Mouse (Mus musculus) retina, embryonic 14.5 days (tissue): ENCODE data around the gene Sec61b.

ENCODE experiments used
- DNase-seq: peaks from one replicate; pipeline ENCODE4 v3.0.0-alpha.2; 2015; ENCODE audit warnings: low spot score

Gene Sec61b

GRCm38 (mm10) chr4:47491243-47491642 is 16.8 kb downstream of the Sec61b start:
- no peak for DNase-seq

GRCm38 (mm10) chr4:47492311-47493086 is 18.0 kb downstream of the Sec61b start:
- DNase-seq: no peak

- DNase-seq: no peak
Observed at GRCm38 (mm10) chr4:47493456-47493855, 19.0 kb downstream of the Sec61b start.

DNA sequence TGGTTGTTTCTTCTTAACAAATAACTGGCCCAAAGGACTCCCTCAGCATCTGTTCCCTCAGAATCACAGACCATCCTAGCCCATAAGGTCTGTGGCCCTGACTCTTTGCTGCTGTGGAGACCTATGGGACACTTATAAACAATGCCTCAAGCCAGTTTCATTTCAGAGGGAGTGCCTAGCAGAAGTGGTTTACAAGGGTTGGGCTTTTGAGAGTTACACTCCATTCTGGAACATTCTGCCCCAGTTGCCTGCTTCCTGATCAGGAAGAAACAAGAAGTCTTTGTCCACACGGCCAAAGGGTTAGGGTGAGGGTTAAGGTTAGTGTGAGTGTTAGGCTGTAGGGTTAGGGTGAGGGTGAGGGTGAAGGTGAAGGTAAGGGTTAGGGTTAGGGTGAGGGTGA is 19.7 kb downstream of the Sec61b start:
- DNase-seq: no peak

- no peak for DNase-seq
Observed at GRCm38 (mm10) chr4:47494686-47495085, 20.2 kb downstream of the Sec61b start.

DNA sequence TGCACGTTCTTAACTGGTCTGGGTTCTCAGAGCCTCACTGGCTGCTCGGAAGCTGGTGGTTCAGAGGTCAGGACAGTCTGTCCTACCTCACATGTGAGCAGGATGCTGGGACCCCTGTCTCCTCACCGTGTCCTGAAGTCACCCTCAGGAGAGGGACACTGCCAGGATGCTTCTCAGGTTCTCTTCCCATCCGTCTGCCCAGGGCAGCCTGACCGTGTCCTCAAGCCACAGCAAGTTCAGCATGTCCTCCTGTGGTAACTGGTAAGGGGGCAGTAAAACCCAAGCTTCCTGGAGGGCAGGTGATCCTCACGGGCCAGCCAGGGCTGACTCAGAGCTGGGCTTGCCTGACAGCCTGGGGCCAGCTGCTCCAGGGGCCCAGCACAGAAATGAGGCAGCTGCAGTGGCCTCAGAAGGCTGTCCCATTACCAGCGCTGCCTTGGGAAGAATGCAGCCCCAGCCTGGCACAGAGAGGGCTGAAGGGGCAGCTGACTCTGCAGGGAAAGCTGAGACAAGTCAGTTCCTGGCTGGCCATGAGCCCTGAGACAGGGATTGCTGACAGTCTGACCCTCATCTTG is 23.4 kb downstream of the Sec61b start:
- DNase-seq: no peak

DNA sequence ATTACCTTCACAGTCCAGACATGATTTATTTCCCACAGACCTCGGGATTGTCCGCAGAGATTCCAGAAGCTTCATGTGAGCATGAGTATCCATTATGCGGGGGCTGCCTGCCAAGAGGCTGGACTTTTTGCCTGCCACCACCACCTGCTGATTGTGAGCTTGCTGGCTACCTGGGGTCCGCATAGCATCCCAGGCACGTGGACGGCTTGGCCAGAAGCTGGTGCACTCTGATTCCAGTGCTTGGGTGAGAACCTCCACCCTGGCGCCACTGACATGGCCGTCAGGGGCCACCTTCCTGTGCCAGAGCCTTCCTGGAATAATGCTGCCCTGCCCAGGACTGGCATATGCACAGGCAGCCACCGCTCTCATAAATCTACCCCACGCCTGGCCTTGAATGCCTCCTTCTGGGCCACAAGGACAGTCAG is 24.7 kb downstream of the Sec61b start:
- no peak for DNase-seq

GRCm38 (mm10) chr4:47502546-47502971 is 28.1 kb downstream of the Sec61b start:
- peak; percentile 78 for DNase-seq

- peak; percentile 15 for DNase-seq
Observed at GRCm38 (mm10) chr4:47503045-47503444, 28.6 kb downstream of the Sec61b start.

- DNase-seq: no peak
Observed at GRCm38 (mm10) chr4:47504841-47505517, 30.5 kb downstream of the Sec61b start.

- DNase-seq: peak; percentile 50
Observed at GRCm38 (mm10) chr4:47518551-47519181, 44.2 kb downstream of the Sec61b start.

DNA sequence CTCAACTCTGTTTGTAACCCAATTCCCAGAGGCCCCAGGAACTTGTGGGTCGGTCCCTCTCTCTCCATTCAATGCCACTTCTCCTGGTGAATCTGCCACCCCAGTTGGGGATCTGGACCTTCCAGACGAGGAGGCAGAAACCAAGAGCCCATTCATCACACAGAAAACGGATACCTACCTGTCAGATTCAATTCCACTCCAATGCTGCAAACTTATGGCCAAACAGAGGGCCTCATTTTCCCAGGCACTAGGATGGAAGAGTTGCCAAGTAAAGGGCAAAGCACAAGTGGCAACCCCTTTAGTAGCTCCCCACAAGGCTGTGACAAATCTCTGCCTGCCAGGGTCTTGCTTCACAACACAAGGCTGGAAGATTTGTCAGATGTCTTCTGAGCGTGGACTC is 45.6 kb downstream of the Sec61b start:
- peak; percentile 16 for DNase-seq

DNA sequence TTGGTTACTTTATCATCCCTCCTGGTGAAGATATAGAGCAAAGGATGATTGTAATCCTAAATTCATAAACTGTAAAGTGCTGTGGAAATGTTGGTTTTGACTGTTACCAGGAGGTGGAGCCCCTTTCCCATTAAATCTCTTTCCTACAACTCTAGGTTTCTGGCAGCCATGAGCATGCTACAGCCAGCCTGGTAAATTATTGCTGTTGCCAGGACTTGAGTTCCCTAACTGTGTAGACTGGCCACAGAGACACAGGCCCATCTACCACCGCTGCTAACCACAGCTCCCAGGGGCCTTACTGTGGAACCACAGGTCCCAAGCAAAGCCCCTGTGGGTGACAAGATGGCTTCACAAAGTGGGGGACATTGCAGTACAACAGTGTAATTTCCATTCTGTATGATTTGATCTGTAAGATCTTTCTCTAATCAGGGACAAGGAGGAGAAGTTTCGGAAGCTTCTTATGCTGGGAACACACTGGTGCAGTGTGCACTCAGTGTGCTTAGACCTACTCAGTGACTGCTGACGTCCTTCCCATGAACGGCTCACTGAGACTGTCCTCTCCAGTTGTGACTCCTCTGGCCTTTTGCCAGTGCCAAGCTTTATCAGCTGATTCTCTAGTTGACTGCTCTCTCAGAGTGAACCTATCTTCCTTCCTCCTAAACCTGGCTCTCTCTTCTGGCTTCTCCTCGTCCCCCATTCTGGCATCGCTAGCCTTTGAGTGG is 47.6 kb downstream of the Sec61b start:
- DNase-seq: peak; percentile 72

- DNase-seq: no peak
Observed at GRCm38 (mm10) chr4:47529866-47530265, 55.4 kb downstream of the Sec61b start.
